Comparison of ENCODE assay signal across 8 mouse cellular contexts in the genomic region with DNA sequence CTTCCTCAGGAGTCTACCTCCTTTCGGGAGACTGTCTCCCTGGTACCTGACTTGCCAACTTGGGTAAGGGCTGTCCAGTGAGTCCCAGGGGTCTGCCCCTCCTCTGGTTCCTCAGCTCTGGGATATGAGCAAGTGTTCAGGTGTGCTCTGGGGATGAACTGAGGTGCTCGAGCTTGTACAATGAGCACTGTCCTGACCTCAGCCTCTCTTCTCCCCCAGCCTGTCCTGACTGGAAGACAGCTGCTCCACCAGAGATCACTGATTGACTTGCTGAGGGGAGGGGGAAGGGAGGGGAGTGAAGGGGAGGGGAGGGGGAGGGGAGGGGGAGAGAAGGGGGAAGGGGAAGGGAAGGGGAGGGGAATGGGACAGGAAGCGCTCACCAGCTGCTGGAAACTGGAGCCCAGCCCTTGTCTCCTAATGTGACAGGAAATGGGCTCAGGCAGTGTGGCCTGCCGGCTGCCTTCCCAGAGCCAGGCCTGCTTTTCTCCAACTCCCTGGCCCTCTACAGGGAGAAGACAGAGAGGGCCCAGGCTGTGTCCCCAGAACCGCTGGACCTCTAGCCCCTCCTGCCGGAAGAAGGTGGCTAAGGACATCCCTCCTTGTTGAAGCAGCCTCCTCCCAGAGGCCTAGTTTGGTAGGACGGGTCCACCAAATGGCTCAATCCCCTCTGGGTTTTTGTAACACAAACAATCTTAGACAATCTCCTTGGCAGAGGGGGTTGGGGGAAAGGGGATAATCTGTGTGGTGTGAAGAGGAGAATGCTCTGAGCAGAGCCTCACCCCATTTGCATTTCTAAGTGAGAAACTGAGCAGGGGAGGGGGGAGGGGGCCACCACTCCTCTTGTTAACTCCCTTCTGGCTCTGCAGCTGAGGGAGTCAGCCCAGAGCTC.
DNase-seq lines count a peak whose midpoint lies in the region; ATAC-seq and TF ChIP-seq lines count a peak whose summit lies in the region.

No protein-coding gene starts in this region.

- H3K36me3 ChIP-seq in hindbrain, embryonic 10.5 days: no peaks in the 10 kb centered on the region
- no peaks in the 10 kb centered on the region for H3K36me3 ChIP-seq in lung, embryonic 16.5 days (ENCODE audit: control insufficient read depth, insufficient read depth, low read length)
- no peaks in the 10 kb centered on the region for H3K36me3 ChIP-seq in stomach, embryonic 16.5 days (ENCODE audit: control insufficient read depth, insufficient read depth, low read length)

- H3K4me3 ChIP-seq in cerebellum, adult 2 months (replicated peaks; ENCODE audit: insufficient read depth, low read depth, low read length): no peak overlapping the region
- H3K4me3 ChIP-seq in hindbrain, embryonic 10.5 days: 0 out of 2 replicates have a peak overlapping the region, but pooled peaks have one; percentile 11
- H3K4me3 ChIP-seq in lung, embryonic 16.5 days (ENCODE audit: low read length): no peak overlapping the region
- no peak overlapping the region for H3K4me3 ChIP-seq in stomach, embryonic 16.5 days (replicated peaks; ENCODE audit: low read length)

- H3K27ac ChIP-seq in cerebellum, adult 2 months (ENCODE audit: insufficient read depth, low read length): no peak overlapping the region
- peak overlapping the region; percentile 86 for H3K27ac ChIP-seq in hindbrain, embryonic 10.5 days
- no peak overlapping the region for H3K27ac ChIP-seq in lung, embryonic 16.5 days (ENCODE audit: low read length)
- no peak overlapping the region for H3K27ac ChIP-seq in stomach, embryonic 16.5 days (ENCODE audit: low read length)

- no peak for TF ChIP-seq POLR2A in cerebellum, adult 2 months (IDR thresholded peaks at IDR 0.05; ENCODE audit: borderline replicate concordance, insufficient read depth, low read length)

- ATAC-seq in lung, embryonic 16.5 days (ENCODE audit: low read depth): peak; percentile 82
- peak; percentile 29; the same call in 1 of the 2 replicates for ATAC-seq in stomach, embryonic 16.5 days (ENCODE audit: insufficient read depth, low FRiP score)
- ATAC-seq in erythroid progenitor cell, adult 5-6 weeks (replicated peaks; ENCODE audit: low FRiP score, poor library complexity, severe bottlenecking): no peak

- no peak for DNase-seq in cerebellum, adult 2 months
- no peak for DNase-seq in cerebellum, postnatal 36 days
- peak; percentile 97 for DNase-seq in ZHBTc4 (ENCODE audit: low read depth, low spot score)
- DNase-seq in hindbrain, embryonic 10.5 days (ENCODE audit: low spot score): peak; percentile 78
- DNase-seq in testis, postnatal 14 days (ENCODE audit: low spot score): no peak

- WGBS in cerebellum, adult 2 months: 64% methylated on average over 7 of the region's 7 CpGs
- WGBS in hindbrain, embryonic 10.5 days: 20% methylated on average over 7 of the region's 7 CpGs
- 11% methylated on average over 7 of the region's 7 CpGs for WGBS in lung, embryonic 16.5 days
- WGBS in stomach, embryonic 16.5 days: 29% methylated on average over 7 of the region's 7 CpGs

- H3K27me3 ChIP-seq in cerebellum, adult 2 months (ENCODE audit: control insufficient read depth, insufficient read depth, low read length): no peaks in the 10 kb centered on the region
- no peaks in the 10 kb centered on the region for H3K27me3 ChIP-seq in hindbrain, embryonic 10.5 days (ENCODE audit: insufficient read depth, poor library complexity, severe bottlenecking)
- no peaks in the 10 kb centered on the region for H3K27me3 ChIP-seq in lung, embryonic 16.5 days (ENCODE audit: control insufficient read depth, insufficient read depth, low read depth, low read length)
- H3K27me3 ChIP-seq in stomach, embryonic 16.5 days (ENCODE audit: control insufficient read depth, insufficient read depth, low read length): no peaks in the 10 kb centered on the region

- no peaks in the 10 kb centered on the region for H3K9me3 ChIP-seq in hindbrain, embryonic 10.5 days
- H3K9me3 ChIP-seq in lung, embryonic 16.5 days (ENCODE audit: control insufficient read depth, low read length): no peaks in the 10 kb centered on the region
- H3K9me3 ChIP-seq in stomach, embryonic 16.5 days (replicated peaks; ENCODE audit: control insufficient read depth, low read length): no peaks in the 10 kb centered on the region

- TF ChIP-seq CTCF in cerebellum, adult 2 months (IDR thresholded peaks at IDR 0.05; ENCODE audit: borderline replicate concordance, insufficient read depth, low read depth, low read length): peak; percentile 28; the same call in 1 of the 2 replicates

- H3K4me2 ChIP-seq in lung, embryonic 16.5 days (ENCODE audit: low read depth, low read length): no peak overlapping the region
- no peak overlapping the region for H3K4me2 ChIP-seq in stomach, embryonic 16.5 days (ENCODE audit: low read depth, low read length)

- peaks cover 20% of the 10 kb centered on the region for H3K4me1 ChIP-seq in cerebellum, adult 2 months (ENCODE audit: control insufficient read depth, insufficient read depth, low read length)
- H3K4me1 ChIP-seq in hindbrain, embryonic 10.5 days (replicated peaks): peaks cover 19% of the 10 kb centered on the region
- H3K4me1 ChIP-seq in lung, embryonic 16.5 days (replicated peaks; ENCODE audit: control insufficient read depth, insufficient read depth, low read length): no peaks in the 10 kb centered on the region
- no peaks in the 10 kb centered on the region for H3K4me1 ChIP-seq in stomach, embryonic 16.5 days (ENCODE audit: control insufficient read depth, insufficient read depth, low read length)

- 0 out of 2 replicates have a peak overlapping the region, but pooled peaks have one; percentile 9 for H3K9ac ChIP-seq in lung, embryonic 16.5 days (ENCODE audit: low read length)
- H3K9ac ChIP-seq in stomach, embryonic 16.5 days (ENCODE audit: low read length): no peak overlapping the region

Comparison
In these comparisons a context has a peak if more than half of its experiments do, and no peak if none do; other contexts are left out.
1. DNase-seq: peak in ZHBTc4 (single experiment) and hindbrain, embryonic 10.5 days (single experiment); none in cerebellum, adult 2 months (0 of 2), cerebellum, postnatal 36 days (0 of 2) and testis, postnatal 14 days (single experiment).